Mouse (Mus musculus) hindbrain, postnatal 0 days (tissue): ENCODE results near the gene Cradd. TPM values are rescaled to one million over a fixed set of nuclear protein-coding genes. Genes with fewer than 3 reads are reported as not detected.

Experiments
- ATAC-seq: fragments of 200-750 bp; cut with Nextera tagmentation; 2 replicates; pipeline ENCODE4 v1.8.0; 2017; ENCODE audit warnings: mild to moderate bottlenecking, moderate TSS enrichment, moderate library complexity
- DNase-seq: peaks from one replicate; pipeline ENCODE4 v3.0.0-alpha.2; 2015; ENCODE audit warnings: low spot score
- H3K27ac ChIP-seq: fragments of 300-500 bp; sonication (generic); 2 replicates; pipeline ENCODE4 v1.5.1; 2014; ENCODE audit warnings: mild to moderate bottlenecking
- H3K27me3 ChIP-seq: fragments of 300-500 bp; sonication (generic); 2 replicates; pipeline ENCODE4 v1.6.1; 2014; ENCODE audit warnings: low read length, mixed read lengths; ENCODE audit not compliant: insufficient read depth
- H3K36me3 ChIP-seq: fragments of 300-500 bp; sonication (generic); 2 replicates; pipeline ENCODE4 v1.6.1; 2014; ENCODE audit warnings: low read length, mixed read lengths; ENCODE audit not compliant: insufficient read depth
- H3K4me1 ChIP-seq: fragments of 300-500 bp; sonication (generic); 2 replicates; pipeline ENCODE4 v1.6.1; 2014; ENCODE audit warnings: antibody characterized with exemption, low read length, mixed read lengths; ENCODE audit not compliant: insufficient read depth
- H3K4me2 ChIP-seq: fragments of 300-500 bp; sonication (generic); 2 replicates; pipeline ENCODE4 v1.6.1; 2014; ENCODE audit warnings: low read depth, mild to moderate bottlenecking, low read length, moderate library complexity, mixed read lengths
- H3K4me3 ChIP-seq: fragments of 300-500 bp; sonication (generic); 2 replicates; pipeline ENCODE4 v1.5.1; 2014; ENCODE audit warnings: low read length
- H3K9ac ChIP-seq: fragments of 300-500 bp; sonication (generic); replicated peaks from 2 replicates; pipeline ENCODE4 v1.6.1; 2014; ENCODE audit warnings: mild to moderate bottlenecking, low read length, moderate library complexity, mixed read lengths
- H3K9me3 ChIP-seq: fragments of 300-500 bp; sonication (generic); 2 replicates; pipeline ENCODE4 v1.6.1; 2016; ENCODE audit warnings: low read length, mixed read lengths
- CTCF ChIP-seq: IDR thresholded peaks from 2 replicates; pipeline ENCODE4 v1.5.1; 2016; ENCODE audit warnings: antibody characterized with exemption, control low read depth, low read depth
- WGBS: fragments of 180-500 bp; shearing (Covaris S2); extraction: QIAGEN DNeasy Blood & Tissue Kit; methylation state at CpG from one replicate; pipeline ENCODE4 v1.1.7; 2014; 5-methylcytosine and 5-hydroxymethylcytosine counted together
- polyA plus RNA-seq: library from polyadenylated mRNA; unstranded; fragments of >200 nt; fragmentation: Nextera tagmentation; extraction: Ambion mirVana; gene quantifications from 2 replicates; pipeline ENCODE4 v1.2.1, GENCODE M21; 2015
- total RNA-seq: library from RNA; depleted of rRNA; stranded (reverse); fragments of >200 nt; gene quantifications from 2 replicates; pipeline ENCODE4 v1.2.3, GENCODE M21; 2014

Cradd gene
- total and polyA plus RNA-seq, 2 experiments from 2014 or later, result 8.9 to 15.5 TPM

- H3K27me3 ChIP-seq, result no peaks in the 10 kb centered on the region
- H3K4me1 ChIP-seq, result no peaks in the 10 kb centered on the region
- no peak overlapping the region for H3K27ac ChIP-seq
- TF ChIP-seq CTCF, result no peak
- no peaks in the 10 kb centered on the region for H3K36me3 ChIP-seq
- H3K9me3 ChIP-seq, result no peaks in the 10 kb centered on the region
- H3K4me2 ChIP-seq, result no peak overlapping the region
- WGBS, result 62% methylated on average over 16 of the region's 16 CpGs
- DNase-seq (no peak), ATAC-seq (no peak)
- H3K9ac ChIP-seq, result no peak overlapping the region
- no peak overlapping the region for H3K4me3 ChIP-seq
Measured at GRCm38 (mm10) chr10:95223211-95223610, 100.7 kb downstream of the Cradd start.

GRCm38 (mm10) chr10:95221914-95222313 is 102.0 kb downstream of the Cradd start:
- H3K27ac ChIP-seq, result no peak overlapping the region
- TF ChIP-seq CTCF, result no peak
- DNase-seq (no peak), ATAC-seq (no peak)
- H3K4me3 ChIP-seq, result no peak overlapping the region
- H3K9me3 ChIP-seq, result no peaks in the 10 kb centered on the region
- H3K4me2 ChIP-seq, result no peak overlapping the region
- no peak overlapping the region for H3K9ac ChIP-seq
- H3K36me3 ChIP-seq, result no peaks in the 10 kb centered on the region
- 74% methylated on average over 9 of the region's 9 CpGs for WGBS
- H3K4me1 ChIP-seq, result no peaks in the 10 kb centered on the region
- no peaks in the 10 kb centered on the region for H3K27me3 ChIP-seq

- ATAC-seq (no peak), DNase-seq (no peak)
- H3K9me3 ChIP-seq, result no peaks in the 10 kb centered on the region
- 46% methylated on average over 3 of the region's 3 CpGs for WGBS
- no peaks in the 10 kb centered on the region for H3K4me1 ChIP-seq
- H3K27me3 ChIP-seq, result no peaks in the 10 kb centered on the region
- no peak overlapping the region for H3K4me3 ChIP-seq
- no peak overlapping the region for H3K9ac ChIP-seq
- H3K36me3 ChIP-seq, result no peaks in the 10 kb centered on the region
- no peak for TF ChIP-seq CTCF
- no peak overlapping the region for H3K27ac ChIP-seq
- no peak overlapping the region for H3K4me2 ChIP-seq
Measured at GRCm38 (mm10) chr10:95220536-95220935, 103.4 kb downstream of the Cradd start.

- WGBS, result 79% methylated on average over 9 of the region's 9 CpGs
- ATAC-seq, result no peak
- no peak overlapping the region for H3K4me2 ChIP-seq
- no peaks in the 10 kb centered on the region for H3K9me3 ChIP-seq
- H3K27me3 ChIP-seq, result no peaks in the 10 kb centered on the region
- no peak overlapping the region for H3K27ac ChIP-seq
- H3K9ac ChIP-seq, result no peak overlapping the region
- no peaks in the 10 kb centered on the region for H3K4me1 ChIP-seq
- DNase-seq, result no peak
- no peak for TF ChIP-seq CTCF
- H3K36me3 ChIP-seq, result no peaks in the 10 kb centered on the region
- no peak overlapping the region for H3K4me3 ChIP-seq
Measured at GRCm38 (mm10) chr10:95218683-95219060, 105.3 kb downstream of the Cradd start.

- DNase-seq, result no peak
- no peak overlapping the region for H3K9ac ChIP-seq
- no peak overlapping the region for H3K4me2 ChIP-seq
- no peak overlapping the region for H3K4me3 ChIP-seq
- no peaks in the 10 kb centered on the region for H3K9me3 ChIP-seq
- 61% methylated on average over 18 of the region's 18 CpGs for WGBS
- no peaks in the 10 kb centered on the region for H3K4me1 ChIP-seq
- H3K27ac ChIP-seq, result no peak overlapping the region
- no peaks in the 10 kb centered on the region for H3K27me3 ChIP-seq
- peak; percentile 38; the same call in 1 of the 2 replicates for TF ChIP-seq CTCF
- no peak for ATAC-seq
- H3K36me3 ChIP-seq, result no peaks in the 10 kb centered on the region
Measured at GRCm38 (mm10) chr10:95217956-95218682, 105.8 kb downstream of the Cradd start.

GRCm38 (mm10) chr10:95215324-95215723 is 108.6 kb downstream of the Cradd start:
- no peak for DNase-seq
- WGBS, result 91% methylated on average over 15 of the region's 15 CpGs
- TF ChIP-seq CTCF, result no peak

GRCm38 (mm10) chr10:95213820-95214219 is 110.1 kb downstream of the Cradd start:
- H3K4me2 ChIP-seq, result no peak overlapping the region
- no peak for ATAC-seq
- DNase-seq, result no peak
- H3K27ac ChIP-seq, result no peak overlapping the region
- H3K9me3 ChIP-seq, result no peaks in the 10 kb centered on the region
- 80% methylated on average over 9 of the region's 9 CpGs for WGBS
- no peaks in the 10 kb centered on the region for H3K36me3 ChIP-seq
- no peak for TF ChIP-seq CTCF
- no peak overlapping the region for H3K4me3 ChIP-seq
- no peaks in the 10 kb centered on the region for H3K27me3 ChIP-seq
- H3K9ac ChIP-seq, result no peak overlapping the region
- no peaks in the 10 kb centered on the region for H3K4me1 ChIP-seq

More at GRCm38 (mm10) chr10:95215324-95215723, 108.6 kb downstream of the Cradd start:
- no peaks in the 10 kb centered on the region for H3K9me3 ChIP-seq
- no peaks in the 10 kb centered on the region for H3K36me3 ChIP-seq
- no peak for ATAC-seq
- no peaks in the 10 kb centered on the region for H3K4me1 ChIP-seq
- H3K27ac ChIP-seq, result no peak overlapping the region
- H3K27me3 ChIP-seq, result no peaks in the 10 kb centered on the region
- H3K9ac ChIP-seq, result no peak overlapping the region
- H3K4me3 ChIP-seq, result no peak overlapping the region
- no peak overlapping the region for H3K4me2 ChIP-seq
